Mouse (Mus musculus): ENCODE results near the gene Gbp9.

GRCm38 (mm10) chr5:105063321-105063720, 76.0 kb downstream of the Gbp9 start:
- TF ChIP-seq POLR2A (IDR thresholded peaks at IDR 0.05; ENCODE audit: extremely low read depth, insufficient read depth, low read length): no peak
- TF ChIP-seq CTCF (IDR thresholded peaks at IDR 0.05; ENCODE audit: low read depth, low read length): no peak
